Comparison of ENCODE assay signal across 8 mouse cellular contexts in the genomic region with DNA sequence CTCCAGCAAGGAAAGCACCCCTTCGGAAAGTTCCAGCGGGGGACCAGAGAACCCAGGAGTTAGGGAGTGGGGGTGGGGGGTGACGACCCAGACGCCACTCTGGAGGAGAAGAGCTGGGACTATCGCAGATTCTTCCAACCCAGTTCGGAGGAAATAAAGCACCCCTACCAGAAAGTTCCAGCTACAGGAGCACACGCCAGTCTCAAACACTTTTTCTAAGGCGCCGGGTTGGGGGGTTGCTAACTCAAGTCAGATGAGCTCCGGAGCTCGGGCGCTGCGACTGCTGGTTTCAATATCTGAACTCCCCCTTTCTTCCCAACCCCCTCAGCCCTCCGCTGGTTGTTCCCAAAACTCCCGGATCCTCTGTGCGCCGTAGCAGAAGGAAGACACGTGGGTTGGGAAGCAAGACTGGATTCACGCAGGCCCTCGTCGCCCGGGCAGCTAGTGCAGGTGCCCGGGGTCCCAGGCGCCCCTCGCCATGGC. TPM values are rescaled to one million over a fixed set of nuclear protein-coding genes. Genes with fewer than 3 reads are reported as not detected.
DNase-seq lines count a peak whose midpoint lies in the region; ATAC-seq and TF ChIP-seq lines count a peak whose summit lies in the region.

No protein-coding gene starts in this region.

- no peaks in the 10 kb centered on the region for H3K9me3 ChIP-seq in forebrain, embryonic 14.5 days (replicated peaks; ENCODE audit: control insufficient read depth, low read length)
- H3K9me3 ChIP-seq in intestine, embryonic 14.5 days (ENCODE audit: control insufficient read depth, low read length), result no peaks in the 10 kb centered on the region
- no peaks in the 10 kb centered on the region for H3K9me3 ChIP-seq in midbrain, embryonic 12.5 days

- WGBS in forebrain, embryonic 14.5 days, result 0% methylated on average over 25 of the region's 25 CpGs
- WGBS in intestine, embryonic 14.5 days, result under 1% methylated on average over 25 of the region's 25 CpGs
- WGBS in midbrain, embryonic 12.5 days, result under 1% methylated on average over 25 of the region's 25 CpGs

- no peak for TF ChIP-seq CTCF in left cerebral cortex, adult 2 months (IDR thresholded peaks at IDR 0.05)

- no peak for DNase-seq in left cerebral cortex, adult 2 months (ENCODE audit: extremely low spot score in 1 of 2, low spot score in 2 of 2)
- DNase-seq in left cerebral cortex, adult 9 months (ENCODE audit: low spot score in 2 of 2), result no peak
- DNase-seq in forebrain, embryonic 14.5 days (ENCODE audit: low spot score), result peak; percentile 76
- peak; percentile 81 for DNase-seq in intestine, embryonic 14.5 days (ENCODE audit: low spot score)
- no peak for DNase-seq in frontal cortex, postnatal 36 days (ENCODE audit: low spot score in 2 of 2)
- no peak for DNase-seq in thymus, postnatal 36 days

- no peak overlapping the region for H3K27ac ChIP-seq in left cerebral cortex, adult 2 months
- H3K27ac ChIP-seq in brown adipose tissue, adult 24 weeks (replicated peaks; ENCODE audit: low read depth, low read length), result 0 out of 2 replicates have a peak overlapping the region, but pooled peaks have one; percentile 13
- peak overlapping the region; percentile 92 for H3K27ac ChIP-seq in forebrain, embryonic 14.5 days (ENCODE audit: low read depth, low read length)
- peak overlapping the region; percentile 88 for H3K27ac ChIP-seq in intestine, embryonic 14.5 days (ENCODE audit: low read depth)
- H3K27ac ChIP-seq in midbrain, embryonic 12.5 days (replicated peaks), result peak overlapping the region; percentile 92

- peak overlapping the region; percentile 53 for H3K4me3 ChIP-seq in left cerebral cortex, adult 2 months
- peak overlapping the region; percentile 63 for H3K4me3 ChIP-seq in brown adipose tissue, adult 24 weeks (ENCODE audit: insufficient read depth, low read depth, low read length)
- peak overlapping the region; percentile 53 for H3K4me3 ChIP-seq in forebrain, embryonic 14.5 days (ENCODE audit: low read depth, low read length)
- H3K4me3 ChIP-seq in intestine, embryonic 14.5 days (ENCODE audit: low read depth, low read length), result peak overlapping the region; percentile 63
- H3K4me3 ChIP-seq in midbrain, embryonic 12.5 days, result peak overlapping the region; percentile 52

- H3K27me3 ChIP-seq in forebrain, embryonic 14.5 days (replicated peaks; ENCODE audit: control insufficient read depth, insufficient read depth, low read length), result no peaks in the 10 kb centered on the region
- peaks cover 16% of the 10 kb centered on the region for H3K27me3 ChIP-seq in intestine, embryonic 14.5 days (replicated peaks; ENCODE audit: control insufficient read depth, insufficient read depth, low read length)
- peaks cover 36% of the 10 kb centered on the region for H3K27me3 ChIP-seq in midbrain, embryonic 12.5 days

- H3K4me2 ChIP-seq in forebrain, embryonic 14.5 days (ENCODE audit: low read length), result peak overlapping the region; percentile 93
- H3K4me2 ChIP-seq in intestine, embryonic 14.5 days (ENCODE audit: low read length), result peak overlapping the region; percentile 83
- peak overlapping the region; percentile 94 for H3K4me2 ChIP-seq in midbrain, embryonic 12.5 days (replicated peaks)

- intact Hi-C loops in left cerebral cortex, adult 2 months (cut with DNase I), result loop anchor here (5.0 kb wide), 2 partner anchors 72 to 142 kb away; no protein-coding TSS in a partner anchor

- ATAC-seq in forebrain, embryonic 14.5 days, result peak; percentile 33
- peak; percentile 22; the same call in 1 of the 2 replicates for ATAC-seq in intestine, embryonic 14.5 days (replicated peaks; ENCODE audit: low FRiP score, low TSS enrichment, low read depth)
- ATAC-seq in midbrain, embryonic 12.5 days (ENCODE audit: low FRiP score, low read depth), result peak; percentile 10

- H3K36me3 ChIP-seq in forebrain, embryonic 14.5 days (ENCODE audit: control insufficient read depth, insufficient read depth, low read length), result no peaks in the 10 kb centered on the region
- H3K36me3 ChIP-seq in intestine, embryonic 14.5 days (ENCODE audit: control insufficient read depth, insufficient read depth, low read length), result no peaks in the 10 kb centered on the region
- H3K36me3 ChIP-seq in midbrain, embryonic 12.5 days, result no peaks in the 10 kb centered on the region

- no peaks in the 10 kb centered on the region for H3K4me1 ChIP-seq in brown adipose tissue, adult 24 weeks (ENCODE audit: control insufficient read depth, insufficient read depth, insufficient read length, low read length)
- H3K4me1 ChIP-seq in forebrain, embryonic 14.5 days (ENCODE audit: control insufficient read depth, insufficient read depth, low read length), result peaks cover 22% of the 10 kb centered on the region
- peaks cover 32% of the 10 kb centered on the region for H3K4me1 ChIP-seq in intestine, embryonic 14.5 days (replicated peaks; ENCODE audit: control insufficient read depth, insufficient read depth, low read length)
- H3K4me1 ChIP-seq in midbrain, embryonic 12.5 days, result peaks cover 43% of the 10 kb centered on the region

- peak overlapping the region; percentile 73 for H3K9ac ChIP-seq in forebrain, embryonic 14.5 days (ENCODE audit: low read length)
- H3K9ac ChIP-seq in intestine, embryonic 14.5 days (ENCODE audit: low read length), result peak overlapping the region; percentile 72
- peak overlapping the region; percentile 65 for H3K9ac ChIP-seq in midbrain, embryonic 12.5 days (replicated peaks)

RNA-seq across cellular contexts. Expression of a gene that starts 0.5 kb away (rescaled TPM):
- total RNA-seq in left cerebral cortex, adult 2 months (2021), result 1 to 10 TPM; 3.4 TPM
- polyA plus RNA-seq in brown adipose tissue, adult 24 weeks (2012; ENCODE audit: insufficient read depth, insufficient read length, missing spikeins), result 0.48 TPM in 1 of 2 replicates, not detected in the other
- polyA plus RNA-seq in forebrain, embryonic 14.5 days (2014; fragmentation: Nextera tagmentation; extraction: Ambion mirVana), result 3.3 and 4.1 TPM in 2 replicates
- polyA plus RNA-seq in intestine, embryonic 14.5 days (2014; fragmentation: Nextera tagmentation; extraction: Ambion mirVana), result 11.4 and 11.6 TPM in 2 replicates
- polyA plus RNA-seq in midbrain, embryonic 12.5 days (2016; fragmentation: Nextera tagmentation; extraction: Ambion mirVana), result 8.6 and 9.6 TPM in 2 replicates

Comparison
In these comparisons a context has a peak if more than half of its experiments do, and no peak if none do; other contexts are left out.
1. DNase-seq: peak in forebrain, embryonic 14.5 days (single experiment) and intestine, embryonic 14.5 days (single experiment); none in left cerebral cortex, adult 2 months (0 of 2), left cerebral cortex, adult 9 months (0 of 2), frontal cortex, postnatal 36 days (0 of 2) and thymus, postnatal 36 days (0 of 2).
2. Peak in every context shown above with its lines, with median percentiles within 50 percentile points of each other: H3K4me3 ChIP-seq, ATAC-seq, H3K4me2 ChIP-seq and H3K9ac ChIP-seq.